Comparison of ENCODE assay signal across 16 mouse cellular contexts in the genomic region with DNA sequence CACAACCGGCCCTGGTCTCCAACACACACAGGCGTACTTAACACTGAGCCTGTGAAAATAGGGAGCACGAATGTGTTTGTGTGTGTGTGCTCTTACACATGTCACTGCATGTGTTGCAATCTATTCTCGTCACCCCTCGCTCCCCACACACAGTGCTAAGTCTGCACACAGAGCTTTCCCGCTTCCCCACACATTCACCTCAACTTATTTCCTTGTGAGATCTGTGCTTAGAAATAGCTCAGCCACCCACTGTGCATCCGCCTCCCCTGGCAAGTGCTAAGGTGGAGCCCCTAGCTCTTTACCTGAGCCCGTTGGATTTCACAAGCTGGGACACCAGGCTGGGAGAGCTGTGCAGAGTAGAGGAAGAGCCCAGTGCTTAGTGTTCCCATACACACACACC. TPM values are rescaled to one million over a fixed set of nuclear protein-coding genes. Genes with fewer than 3 reads are reported as not detected.
"Had no signal": no experiment of that assay in that cellular context is flagged by ENCODE, and none has a peak within 500 bp of the region (broad histone marks: within the 10 kb centered on the region; RNA-seq: fewer than 3 reads in every experiment).

No protein-coding gene starts in this region.

- H3K9ac ChIP-seq: liver, embryonic 13.5 days; midbrain, embryonic 12.5 days; midbrain, embryonic 15.5 days; neural tube, embryonic 12.5 days; neural tube, embryonic 15.5 days had no signal

- H3K27me3 ChIP-seq: midbrain, embryonic 15.5 days; neural tube, embryonic 12.5 days; neural tube, embryonic 15.5 days had no signal

- H3K27ac ChIP-seq: liver, embryonic 13.5 days; macrophage; midbrain, embryonic 12.5 days; midbrain, embryonic 15.5 days; neural tube, embryonic 12.5 days; neural tube, embryonic 15.5 days; stomach, postnatal 0 days had no signal

- H3K36me3 ChIP-seq: liver, embryonic 13.5 days; midbrain, embryonic 12.5 days; midbrain, embryonic 15.5 days; neural tube, embryonic 12.5 days; neural tube, embryonic 15.5 days had no signal

- H3K4me3 ChIP-seq: liver, embryonic 13.5 days; midbrain, embryonic 12.5 days; midbrain, embryonic 15.5 days; neural tube, embryonic 12.5 days; neural tube, embryonic 15.5 days had no signal

- H3K4me1 ChIP-seq: liver, embryonic 13.5 days; midbrain, embryonic 15.5 days; neural tube, embryonic 12.5 days had no signal

- DNase-seq: kidney, adult 18-20 months; kidney, adult 9 months; kidney, postnatal 14 days; kidney, postnatal 4 days; liver, embryonic 13.5 days; lung, adult 2 months; lung, postnatal 14 days; thymus, postnatal 25 days had no signal

RNA-seq across cellular contexts. Expression of gene Kcnip3, which starts 23.1 kb away (rescaled TPM):
- polyA plus RNA-seq: macrophage had no signal

RNA-seq across cellular contexts. Expression of gene Prom2, which starts 42.5 kb away (rescaled TPM):
- total RNA-seq: liver, adult 2 months; megakaryocyte, adult 5-6 weeks had no signal
- polyA plus RNA-seq: liver, embryonic 13.5 days; macrophage had no signal
